Mouse (Mus musculus) forebrain, embryonic 13.5 days (tissue): ENCODE results near the gene Cwc22. TPM values are rescaled to one million over a fixed set of nuclear protein-coding genes. Genes with fewer than 3 reads are reported as not detected.

ENCODE experiments used
- ATAC-seq: fragments of 200-750 bp; cut with Nextera tagmentation; 2 replicates; pipeline ENCODE4 v1.8.0; 2017
- H3K27ac ChIP-seq: fragments of 300-500 bp; sonication (generic); 2 replicates; pipeline ENCODE4 v1.5.1; 2015; ENCODE audit warnings: inconsistent platforms, mild to moderate bottlenecking, moderate library complexity
- H3K27me3 ChIP-seq: fragments of 300-500 bp; sonication (generic); 2 replicates; pipeline ENCODE4 v1.6.1; 2015; ENCODE audit warnings: mild to moderate bottlenecking, inconsistent platforms
- H3K36me3 ChIP-seq: fragments of 300-500 bp; sonication (generic); 2 replicates; pipeline ENCODE4 v1.6.1; 2015; ENCODE audit warnings: mild to moderate bottlenecking, inconsistent platforms; ENCODE audit not compliant: poor library complexity, severe bottlenecking
- H3K4me1 ChIP-seq: fragments of 300-500 bp; sonication (generic); 2 replicates; pipeline ENCODE4 v1.6.1; 2015; ENCODE audit warnings: inconsistent platforms
- H3K4me2 ChIP-seq: fragments of 300-500 bp; sonication (generic); 2 replicates; pipeline ENCODE4 v1.6.1; 2015; ENCODE audit warnings: inconsistent platforms, mild to moderate bottlenecking, moderate library complexity
- H3K4me3 ChIP-seq: fragments of 300-500 bp; sonication (generic); 2 replicates; pipeline ENCODE4 v1.5.1; 2015; ENCODE audit warnings: mild to moderate bottlenecking, inconsistent platforms
- H3K9ac ChIP-seq: fragments of 300-500 bp; sonication (generic); 2 replicates; pipeline ENCODE4 v1.6.1; 2015; ENCODE audit warnings: mild to moderate bottlenecking, inconsistent platforms
- H3K9me3 ChIP-seq: fragments of 300-500 bp; sonication (generic); replicated peaks from 2 replicates; pipeline ENCODE4 v1.6.1; 2016; ENCODE audit warnings: inconsistent platforms
- WGBS: fragments of 180-500 bp; shearing (Covaris S2); methylation state at CpG from one replicate; pipeline ENCODE4 v1.1.7; 2015; 5-methylcytosine and 5-hydroxymethylcytosine counted together
- polyA plus RNA-seq: library from polyadenylated mRNA; unstranded; fragments of >200 nt; fragmentation: Nextera tagmentation; extraction: Ambion mirVana; gene quantifications from 2 replicates; pipeline ENCODE4 v1.2.1, GENCODE M21; 2015

Gene Cwc22
- polyA plus RNA-seq, 1 experiment from 2014 or later: 30.2 TPM

GRCm38 (mm10) chr2:77839587-77839986, 106.6 kb downstream of the Cwc22 start:
- H3K9me3 ChIP-seq: no peaks in the 10 kb centered on the region
- no peaks in the 10 kb centered on the region for H3K4me1 ChIP-seq
- WGBS: 94% methylated on average over 17 of the region's 17 CpGs
- H3K27me3 ChIP-seq: no peaks in the 10 kb centered on the region
- no peak overlapping the region for H3K27ac ChIP-seq
- H3K36me3 ChIP-seq: no peaks in the 10 kb centered on the region
- no peak for ATAC-seq
- H3K4me3 ChIP-seq: no peak overlapping the region
- no peak overlapping the region for H3K4me2 ChIP-seq
- no peak overlapping the region for H3K9ac ChIP-seq

GRCm38 (mm10) chr2:77838688-77839087, 107.5 kb downstream of the Cwc22 start:
- H3K27me3 ChIP-seq: no peaks in the 10 kb centered on the region
- no peaks in the 10 kb centered on the region for H3K36me3 ChIP-seq
- no peak overlapping the region for H3K27ac ChIP-seq
- WGBS: 89% methylated on average over 1 of the region's 1 CpGs
- no peak for ATAC-seq
- H3K9ac ChIP-seq: no peak overlapping the region
- no peaks in the 10 kb centered on the region for H3K4me1 ChIP-seq
- H3K4me2 ChIP-seq: no peak overlapping the region
- H3K4me3 ChIP-seq: no peak overlapping the region
- no peaks in the 10 kb centered on the region for H3K9me3 ChIP-seq

- no peak for ATAC-seq
- no peaks in the 10 kb centered on the region for H3K9me3 ChIP-seq
- H3K4me3 ChIP-seq: no peak overlapping the region
- no peak overlapping the region for H3K27ac ChIP-seq
- WGBS: 58% methylated on average over 3 of the region's 3 CpGs
- no peaks in the 10 kb centered on the region for H3K27me3 ChIP-seq
- H3K36me3 ChIP-seq: no peaks in the 10 kb centered on the region
- H3K4me1 ChIP-seq: no peaks in the 10 kb centered on the region
- H3K9ac ChIP-seq: no peak overlapping the region
- no peak overlapping the region for H3K4me2 ChIP-seq
Measured at GRCm38 (mm10) chr2:77835781-77836180, 110.4 kb downstream of the Cwc22 start.

Other genes with a start within 250 kb of the Cwc22 start
- 3.9 and 4.6 TPM in 2 replicates for gene Zfp385b, start 126.7 kb downstream of the Cwc22 start, polyA plus RNA-seq